9 mouse cellular contexts compared by ENCODE assay signal in the genomic region with DNA sequence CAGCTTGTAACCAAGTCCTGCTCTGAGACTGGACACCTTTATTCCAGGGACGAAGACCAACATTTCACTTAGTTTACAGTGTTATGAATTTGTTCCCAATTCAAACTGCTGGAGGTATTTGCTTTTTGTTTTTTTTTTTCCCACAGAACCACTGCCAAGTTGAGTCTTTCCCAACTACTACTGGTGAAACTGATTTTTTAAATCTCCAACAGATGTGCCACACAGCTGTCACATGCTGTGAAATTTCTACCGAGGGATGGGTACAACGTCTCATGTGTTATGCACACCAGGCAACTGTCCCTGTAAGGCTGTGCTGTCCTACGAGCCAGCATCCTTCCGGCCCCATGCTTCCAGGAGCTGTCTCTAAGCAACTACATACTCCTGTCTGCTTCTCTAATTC.
"Had no signal": no experiment of that assay in that cellular context is flagged by ENCODE, and none has a peak within 500 bp of the region (broad histone marks: within the 10 kb centered on the region; RNA-seq: fewer than 3 reads in every experiment).

No protein-coding gene starts in this region.

- H3K4me2 ChIP-seq: liver, embryonic 13.5 days; midbrain, embryonic 13.5 days had no signal

- H3K4me3 ChIP-seq: layer of hippocampus, adult 2 months; liver, embryonic 13.5 days; midbrain, embryonic 13.5 days had no signal

- H3K4me1 ChIP-seq: liver, embryonic 13.5 days had no signal

- H3K9ac ChIP-seq: liver, embryonic 13.5 days; liver, postnatal 0 days; midbrain, embryonic 13.5 days had no signal

- H3K36me3 ChIP-seq: liver, embryonic 13.5 days; midbrain, embryonic 13.5 days had no signal

- H3K27me3 ChIP-seq: liver, embryonic 13.5 days; midbrain, embryonic 13.5 days had no signal

- DNase-seq: kidney, postnatal 10 days; kidney, postnatal 4 days; liver; liver, embryonic 13.5 days; liver, postnatal 0 days; right cerebral cortex, postnatal 14 days; thymus, postnatal 36 days had no signal

- ATAC-seq: liver, postnatal 0 days; midbrain, embryonic 13.5 days had no signal

- H3K27ac ChIP-seq: layer of hippocampus, adult 2 months; liver, embryonic 13.5 days; midbrain, embryonic 13.5 days had no signal

- H3K9me3 ChIP-seq: liver, embryonic 13.5 days; midbrain, embryonic 13.5 days had no signal
